Mouse (Mus musculus): ENCODE data around the gene Rgs14.

GRCm38 (mm10) chr13:55381790-55382189 lies 12.3 kb downstream of the Rgs14 start:
- TF ChIP-seq CTCF (IDR thresholded peaks at IDR 0.05; ENCODE audit: low read depth, low read length) (no peak), POLR2A (IDR thresholded peaks at IDR 0.05; ENCODE audit: extremely low read depth, insufficient read depth, low read length) (no peak)

All from liver, adult 2 months (tissue).